Mouse (Mus musculus) stomach, postnatal 0 days (tissue): ENCODE data around the gene Aaas.

Source experiments
- CTCF ChIP-seq: IDR thresholded peaks from 2 replicates; pipeline ENCODE4 v1.5.1; 2016; ENCODE audit warnings: antibody characterized with exemption, low read depth, mild to moderate bottlenecking, moderate library complexity
- EP300 ChIP-seq: optimal IDR thresholded peaks from 2 replicates; pipeline ENCODE3; 2016; ENCODE audit warnings: antibody characterized with exemption

DNA sequence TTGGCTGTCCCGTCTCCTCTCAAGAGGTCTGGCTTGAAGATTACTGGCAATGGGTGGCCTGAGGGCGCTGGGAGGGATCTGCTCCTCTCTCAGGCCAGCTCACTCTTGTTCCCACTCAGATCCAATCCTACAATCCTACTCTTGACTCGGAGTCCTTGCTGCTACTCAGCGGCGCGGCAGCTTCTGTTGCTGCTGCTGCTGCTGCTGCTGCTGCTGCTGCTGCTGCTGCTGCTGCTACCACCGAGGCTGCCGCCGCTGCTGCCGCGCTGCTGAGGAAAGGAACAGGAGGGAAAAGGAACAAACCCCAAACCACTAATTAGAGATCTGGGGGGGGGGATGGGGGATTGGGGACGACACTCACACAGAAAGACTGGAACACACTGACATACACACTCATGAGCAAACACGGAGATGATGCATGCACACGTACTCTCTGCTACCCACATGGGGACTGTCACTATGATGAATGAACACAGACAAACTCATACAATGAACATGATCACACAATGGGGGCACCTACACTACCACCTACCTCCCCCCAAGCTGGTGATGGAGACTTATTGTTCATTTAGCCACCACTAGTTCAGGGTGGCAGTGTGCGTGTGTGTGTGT lies 16.3 kb upstream of the Aaas start, which contains the start of gene Sp7:
- TF ChIP-seq CTCF (no peak), EP300 (no peak)
